Mouse (Mus musculus): Measurements from ENCODE around the gene Ncam1. TPM values are rescaled to one million over a fixed set of nuclear protein-coding genes. Genes with fewer than 3 reads are reported as not detected.

The Ncam1 gene
- total RNA-seq, 2 experiments from 2014 or later, result 16.5 to 24.5 TPM

DNA sequence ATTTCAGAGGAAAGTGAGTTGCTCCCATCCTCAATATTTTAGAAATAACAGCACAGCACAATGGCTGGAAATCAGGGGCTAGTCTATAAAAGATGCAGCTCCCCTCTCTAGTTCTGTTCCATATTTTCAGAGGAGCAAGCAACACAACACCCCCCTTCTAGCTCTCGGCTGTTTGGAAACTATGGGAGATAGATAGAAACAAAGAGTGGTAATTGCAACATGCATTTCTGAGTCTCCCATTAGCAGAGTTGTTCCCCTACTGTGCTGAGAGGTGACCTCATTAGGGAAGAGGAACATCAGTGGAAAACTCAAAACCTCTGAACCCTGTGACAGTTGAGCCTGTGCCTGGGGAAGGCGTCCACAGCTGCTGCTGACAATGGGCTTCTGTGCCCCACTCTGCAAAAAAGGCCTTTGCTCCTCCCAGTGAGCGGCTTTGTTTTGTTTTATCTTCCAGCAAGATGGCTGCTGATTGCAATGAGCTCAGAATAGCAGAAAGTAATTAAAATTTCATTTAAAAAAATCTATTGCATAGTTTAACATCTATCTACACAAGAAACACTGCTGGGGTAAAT, 174.7 kb downstream of the Ncam1 start:
- no peak for ATAC-seq (replicated peaks; ENCODE audit: poor library complexity)

DNA sequence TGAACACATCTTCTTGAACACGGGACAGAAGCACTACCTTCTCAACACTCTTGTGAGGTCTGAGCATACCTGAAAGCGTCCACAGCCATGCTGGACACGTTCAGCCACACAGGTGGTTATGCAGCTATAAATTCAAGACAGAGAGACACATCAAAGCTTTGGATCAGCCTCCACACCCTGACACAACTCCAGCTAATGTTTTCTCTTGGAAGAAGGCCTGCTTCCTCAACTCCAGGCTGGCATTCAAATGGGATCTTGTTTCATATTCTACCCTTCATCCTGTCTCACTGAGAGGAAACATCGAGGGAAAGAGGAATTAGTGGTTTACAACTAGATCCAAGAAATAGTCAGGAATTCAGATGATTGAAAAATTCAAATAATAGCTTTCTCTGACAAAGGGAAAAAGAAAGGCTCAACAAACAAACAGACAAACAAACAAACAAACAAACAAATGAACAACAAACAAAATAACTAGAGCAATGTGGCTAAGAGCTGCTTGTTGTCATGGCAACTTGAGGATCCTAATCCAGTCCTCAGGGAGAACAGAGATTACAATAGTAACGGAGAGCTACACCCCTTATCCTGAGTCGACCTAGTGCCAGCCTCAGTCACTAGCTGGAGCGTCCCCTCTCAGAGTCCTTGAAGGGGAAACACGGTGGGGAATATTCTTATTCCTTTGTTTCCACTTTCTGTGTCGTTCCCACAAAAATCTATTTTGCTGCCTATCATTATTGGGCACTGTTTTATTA, 175.6 kb downstream of the Ncam1 start:
- no peak for ATAC-seq (replicated peaks; ENCODE audit: poor library complexity)

DNA sequence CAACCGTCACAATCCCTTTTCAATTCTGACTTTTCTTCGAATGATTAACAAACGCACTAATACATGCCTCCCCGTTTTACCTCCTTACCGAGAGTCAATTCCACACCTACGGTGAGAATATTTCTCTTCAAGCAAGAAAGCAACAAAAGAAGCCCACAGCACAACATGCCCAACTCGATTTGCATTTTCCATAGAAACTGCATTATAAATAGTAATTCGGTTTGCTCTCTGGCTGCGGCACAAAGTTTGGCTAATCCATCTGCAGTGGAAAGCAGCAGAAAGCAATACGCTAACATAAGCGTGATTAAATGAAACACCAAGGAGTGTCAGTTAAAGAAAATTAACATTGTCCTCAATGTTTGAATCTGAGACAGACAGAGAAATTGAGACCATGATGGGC, 177.0 kb downstream of the Ncam1 start:
- no peak for ATAC-seq (replicated peaks; ENCODE audit: poor library complexity)

DNA sequence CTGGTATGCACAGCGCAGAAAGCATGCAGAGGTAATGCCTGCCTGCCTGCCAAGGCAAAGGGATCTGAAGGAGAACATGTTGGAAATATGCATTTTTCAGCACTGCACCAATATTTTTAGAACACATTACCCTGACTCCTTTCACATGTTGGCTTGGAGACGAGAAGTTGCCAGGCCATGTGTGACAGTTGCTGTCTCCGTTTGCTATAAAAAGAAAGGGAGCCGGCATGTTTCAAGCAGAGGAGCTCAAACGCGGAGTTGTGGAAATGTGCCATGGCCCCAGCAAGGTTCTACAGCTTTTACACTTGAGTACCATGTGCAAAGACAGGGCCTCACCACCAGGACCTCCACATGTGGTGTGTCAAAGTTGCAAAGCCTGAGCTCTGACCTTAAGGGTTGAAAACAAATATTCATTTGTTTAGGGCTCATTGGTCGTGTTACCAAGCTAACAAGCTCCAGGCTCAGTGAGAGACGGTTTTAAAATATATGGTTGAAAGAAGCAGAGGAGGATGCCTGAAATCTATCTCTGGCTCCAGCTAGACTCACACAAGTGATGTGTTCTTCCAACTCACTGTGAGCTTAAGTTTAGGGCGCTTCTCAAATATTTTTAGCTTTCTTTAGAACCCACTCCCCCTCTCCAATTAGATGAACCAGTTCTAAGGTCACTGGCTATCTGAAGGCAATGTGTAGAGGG, 179.9 kb downstream of the Ncam1 start:
- ATAC-seq (replicated peaks; ENCODE audit: poor library complexity), result no peak

DNA sequence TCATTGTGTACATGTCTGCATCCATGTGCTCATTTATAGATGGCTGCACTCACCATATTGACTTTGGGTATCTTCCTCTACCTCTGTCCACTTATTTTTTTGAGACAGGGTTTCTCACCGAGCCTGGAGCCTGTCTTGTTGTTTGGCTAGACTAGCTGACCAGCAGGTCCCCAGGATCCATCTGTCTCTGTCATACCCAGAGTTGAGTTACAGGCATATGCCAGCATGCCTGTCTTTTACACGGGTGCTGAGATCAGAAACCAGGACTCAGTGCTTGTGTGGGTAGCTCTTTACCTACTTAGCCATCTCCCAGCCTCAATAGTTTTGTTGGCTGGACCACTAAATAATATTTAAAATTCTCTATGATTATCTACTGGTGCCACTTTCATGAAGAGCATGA, 180.5 kb downstream of the Ncam1 start:
- ATAC-seq (replicated peaks; ENCODE audit: poor library complexity), result no peak

DNA sequence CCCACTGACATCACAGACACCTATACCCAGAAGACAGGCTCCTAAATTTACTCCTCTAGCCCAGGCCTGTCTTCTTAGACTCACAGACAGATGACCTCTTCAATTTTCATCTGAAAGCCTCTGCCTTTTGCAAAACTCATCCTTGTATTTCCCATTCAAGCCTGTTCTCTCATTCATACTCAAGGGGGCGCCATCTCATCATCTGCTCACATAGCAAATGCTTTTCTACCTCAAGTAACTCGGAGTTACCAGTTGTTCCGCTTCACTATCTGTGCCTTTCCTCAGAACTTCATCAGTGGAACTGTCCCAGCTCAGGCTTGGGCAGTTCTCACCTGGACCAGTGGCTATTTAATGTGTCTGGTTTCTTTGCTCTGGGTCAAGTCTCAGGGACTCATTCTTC, 181.5 kb downstream of the Ncam1 start:
- ATAC-seq (replicated peaks; ENCODE audit: poor library complexity), result no peak

DNA sequence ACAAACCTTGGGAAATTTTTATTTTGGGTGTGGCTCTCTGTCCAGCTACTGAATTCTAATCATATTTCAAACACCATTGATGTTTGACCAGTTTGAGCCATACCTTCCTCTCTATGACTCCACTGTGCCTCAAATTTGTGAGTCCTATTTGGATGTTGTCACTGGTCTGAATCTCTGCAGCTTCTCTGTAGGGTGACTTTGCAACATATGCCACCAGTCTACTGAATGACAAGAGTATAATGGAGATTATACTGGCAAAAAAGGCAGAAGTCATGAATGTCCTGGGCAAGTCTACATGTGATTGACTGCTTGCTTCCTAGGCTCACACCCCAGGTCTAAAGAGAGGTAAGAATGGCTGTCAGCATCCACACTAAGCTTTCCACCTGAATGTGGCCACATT, 186.3 kb downstream of the Ncam1 start:
- ATAC-seq (replicated peaks; ENCODE audit: poor library complexity), result no peak

DNA sequence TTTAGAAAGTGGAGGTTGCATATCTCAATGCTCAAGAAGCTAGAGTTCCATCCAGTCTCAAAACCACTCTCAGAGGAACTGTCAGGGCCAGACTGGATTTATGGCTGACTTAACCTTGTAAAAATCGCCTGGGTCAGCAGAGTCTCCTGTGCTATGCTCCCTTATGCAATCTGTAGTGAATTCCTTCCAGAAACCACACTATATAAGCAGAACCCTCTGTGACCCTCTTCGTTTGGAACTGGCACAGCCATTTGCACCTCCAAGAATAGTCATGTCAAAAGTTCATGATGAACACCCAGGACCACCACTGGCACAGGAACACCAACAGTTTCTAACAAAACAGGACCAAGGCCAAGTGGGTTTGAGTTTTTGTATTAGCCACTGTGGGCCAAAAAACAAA, 190.5 kb downstream of the Ncam1 start:
- ATAC-seq (replicated peaks; ENCODE audit: poor library complexity), result no peak

DNA sequence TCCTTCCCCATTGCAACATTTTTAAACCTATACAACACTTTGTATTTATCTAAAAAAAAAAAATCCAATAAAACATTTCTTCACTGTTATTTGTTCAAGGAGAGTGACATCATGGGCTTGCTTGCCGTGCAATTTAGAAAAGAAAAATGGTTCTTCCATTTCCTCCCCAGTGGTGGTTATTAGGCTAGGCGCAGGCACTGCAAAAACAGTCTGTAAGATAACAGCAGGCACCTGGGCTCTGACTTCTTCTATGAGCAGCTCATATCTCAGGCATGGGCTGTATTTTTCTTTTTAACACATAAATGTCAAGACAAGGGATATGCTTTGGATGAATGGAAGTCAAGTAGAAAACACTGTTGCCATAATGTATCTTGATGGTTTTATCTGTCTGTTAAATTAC, 192.0 kb downstream of the Ncam1 start:
- no peak for ATAC-seq (replicated peaks; ENCODE audit: poor library complexity)

DNA sequence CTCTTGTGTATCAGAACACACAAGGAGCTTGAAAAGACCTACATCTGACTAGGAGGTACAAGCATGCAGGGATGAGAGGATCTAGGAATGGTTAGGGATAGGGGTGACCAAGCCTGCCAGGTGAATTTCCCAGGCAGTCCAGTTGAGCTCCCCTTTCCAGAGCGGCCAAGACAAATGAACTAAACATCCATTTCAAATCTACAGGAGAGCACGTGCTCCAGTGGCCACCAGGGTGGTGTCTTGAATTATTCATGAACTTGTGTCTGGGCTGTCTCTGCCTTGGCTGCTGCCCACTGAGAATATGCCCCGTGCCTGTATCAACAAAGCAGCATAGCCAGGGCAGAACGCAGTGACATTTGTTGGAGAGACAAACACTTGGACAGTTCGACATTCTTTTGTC, 192.4 kb downstream of the Ncam1 start:
- no peak for ATAC-seq (replicated peaks; ENCODE audit: poor library complexity)

DNA sequence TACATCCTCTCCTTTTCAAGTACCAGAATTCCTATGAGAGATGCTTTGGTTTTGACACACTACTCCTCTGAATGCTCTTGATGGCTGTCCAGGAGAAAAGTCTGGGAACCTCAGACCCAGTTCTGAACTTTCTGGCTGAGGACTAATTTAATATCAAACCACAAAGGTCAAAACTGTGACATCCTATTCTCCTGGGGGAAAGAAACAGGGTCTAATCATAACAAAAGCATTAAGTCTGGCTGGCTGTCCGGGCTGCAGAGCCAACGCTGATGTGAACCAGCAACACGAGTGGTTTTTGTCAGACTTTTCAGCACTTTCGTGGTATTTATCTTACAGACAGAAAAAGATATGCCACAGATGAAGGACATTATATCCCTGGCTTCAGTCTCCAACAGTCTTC, 192.9 kb downstream of the Ncam1 start:
- no peak for ATAC-seq (replicated peaks; ENCODE audit: poor library complexity)

DNA sequence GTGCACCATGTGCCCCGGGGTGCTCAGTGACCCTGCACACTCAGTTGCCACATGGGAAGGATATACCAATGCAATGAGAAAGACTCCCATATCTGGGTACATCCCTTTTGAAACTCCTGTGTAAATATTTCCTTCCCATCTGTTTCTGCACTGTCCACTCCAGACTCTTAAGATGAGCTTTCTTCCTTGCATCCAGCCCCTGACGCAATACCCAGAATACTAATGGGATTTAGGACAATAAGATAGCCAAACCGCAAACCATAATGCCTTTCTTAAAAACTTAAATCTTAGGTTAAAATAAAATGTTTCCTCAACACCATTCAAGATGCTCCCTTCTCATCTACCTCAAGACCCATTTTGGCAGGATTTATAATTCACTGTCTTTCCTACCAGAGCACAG, 193.4 kb downstream of the Ncam1 start:
- no peak for ATAC-seq (replicated peaks; ENCODE audit: poor library complexity)

DNA sequence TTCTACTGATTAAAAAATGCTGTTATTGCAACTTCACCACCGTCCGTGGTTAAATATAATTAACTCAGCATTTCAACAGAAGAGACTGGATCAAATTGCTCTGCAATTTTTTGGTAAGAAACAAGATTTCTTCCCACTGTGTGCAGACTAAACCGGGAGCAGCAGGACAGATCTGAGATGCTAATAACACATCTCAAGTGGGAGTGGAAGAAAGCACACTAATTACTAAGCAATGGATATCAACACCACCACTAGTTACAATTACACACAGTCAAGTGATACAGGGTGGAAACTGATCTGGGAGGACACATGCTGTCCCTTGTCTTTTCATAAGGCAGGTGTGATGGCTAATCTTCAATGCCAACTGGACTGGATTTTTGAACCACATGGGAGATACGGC, 197.5 kb downstream of the Ncam1 start:
- no peak for ATAC-seq (replicated peaks; ENCODE audit: poor library complexity)

DNA sequence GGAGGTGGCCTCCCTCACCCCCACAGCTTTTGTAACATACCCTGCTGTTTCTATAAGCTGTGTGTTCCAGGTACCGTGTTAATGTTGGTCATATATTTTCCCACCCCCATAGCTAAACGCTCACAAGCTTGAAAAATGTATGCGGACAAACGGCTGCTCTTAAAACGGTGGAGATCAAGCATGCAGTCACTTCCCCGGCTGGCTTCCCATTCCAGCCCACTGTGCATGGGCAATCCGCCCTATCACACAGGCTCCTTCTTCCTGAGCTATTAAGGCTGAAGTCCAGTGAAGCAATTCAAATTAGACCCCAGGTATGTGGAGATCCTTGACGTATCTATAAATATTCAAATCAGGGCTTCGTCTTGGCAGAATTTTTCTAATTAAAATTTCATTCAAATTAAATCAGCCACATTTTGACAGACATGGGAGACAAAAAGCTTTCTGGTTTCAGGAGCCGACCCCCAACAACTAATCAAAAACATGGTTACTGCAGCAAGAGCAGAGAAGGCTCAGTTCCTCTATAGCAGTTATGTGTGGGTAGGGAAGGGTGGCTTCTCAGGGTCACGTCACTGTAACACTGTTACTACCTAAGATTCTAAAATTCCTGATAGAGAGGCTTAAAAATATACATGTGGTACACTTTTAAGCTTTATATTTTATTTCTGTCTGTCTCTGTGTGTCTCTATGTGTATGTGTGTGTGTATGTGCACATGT, 202.9 kb downstream of the Ncam1 start:
- ATAC-seq (replicated peaks; ENCODE audit: poor library complexity), result no peak

DNA sequence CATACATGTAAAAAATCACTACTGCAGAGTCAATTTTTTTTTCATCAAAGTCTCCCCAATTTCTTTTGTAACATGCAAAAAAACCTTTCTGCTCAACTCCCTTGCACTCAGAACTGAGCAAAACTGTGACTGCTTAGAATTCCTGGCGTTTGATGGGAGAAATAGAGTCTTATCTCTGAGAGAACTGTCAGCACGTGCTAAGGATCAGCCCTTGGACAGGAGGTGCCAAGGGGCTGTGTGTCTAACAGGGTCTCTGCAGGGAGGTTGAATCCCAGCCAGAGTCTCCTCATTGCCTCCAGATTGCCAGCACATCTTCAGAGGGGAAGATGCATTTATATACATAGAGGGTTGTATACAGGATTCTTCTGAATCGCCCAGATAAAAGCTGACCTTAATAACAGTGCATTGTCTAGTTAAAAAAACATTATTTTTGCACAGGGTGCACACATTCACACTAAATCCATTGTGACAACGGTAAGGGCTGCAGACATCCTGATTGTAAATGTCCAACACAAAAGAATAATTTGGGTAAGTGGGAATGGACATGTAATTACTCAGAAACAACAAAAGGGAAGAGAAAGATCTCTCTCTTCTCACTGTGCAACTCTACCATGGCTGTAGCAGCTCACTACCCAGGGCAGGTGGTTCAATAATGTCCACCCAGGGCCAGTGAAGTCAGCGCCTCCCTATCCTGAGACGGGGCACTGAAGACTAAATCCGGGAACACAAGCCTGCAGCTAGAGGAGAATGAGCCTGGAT, 203.7 kb downstream of the Ncam1 start:
- no peak for ATAC-seq (replicated peaks; ENCODE audit: poor library complexity)

DNA sequence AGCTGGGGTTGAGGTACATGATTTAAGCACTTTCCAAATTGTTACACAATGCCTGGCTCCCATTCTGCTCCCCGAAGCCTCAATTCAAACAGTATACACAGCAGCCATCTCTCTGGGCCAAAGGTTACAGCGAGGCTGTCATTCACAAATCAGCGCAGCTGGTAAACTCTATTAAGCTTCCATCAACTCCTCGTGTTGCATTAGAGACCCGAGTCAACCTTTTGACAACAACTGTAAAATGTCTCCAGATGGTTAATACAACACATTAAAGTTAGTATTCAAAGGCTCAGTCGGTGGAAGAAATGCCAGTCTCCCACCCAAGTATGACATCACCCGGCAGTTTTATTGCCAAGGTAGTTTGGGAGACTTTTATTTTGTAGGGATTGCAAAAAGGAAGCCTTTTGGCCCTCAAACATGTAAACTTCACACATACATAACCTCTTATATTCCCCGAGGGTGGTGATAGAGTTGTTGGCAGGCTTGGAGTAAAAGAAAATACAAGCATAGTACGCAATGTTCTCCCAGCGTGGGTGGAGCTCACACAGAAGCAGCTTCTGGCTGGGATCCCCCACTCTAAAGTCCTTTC, 204.7 kb downstream of the Ncam1 start:
- ATAC-seq (replicated peaks; ENCODE audit: poor library complexity), result no peak

DNA sequence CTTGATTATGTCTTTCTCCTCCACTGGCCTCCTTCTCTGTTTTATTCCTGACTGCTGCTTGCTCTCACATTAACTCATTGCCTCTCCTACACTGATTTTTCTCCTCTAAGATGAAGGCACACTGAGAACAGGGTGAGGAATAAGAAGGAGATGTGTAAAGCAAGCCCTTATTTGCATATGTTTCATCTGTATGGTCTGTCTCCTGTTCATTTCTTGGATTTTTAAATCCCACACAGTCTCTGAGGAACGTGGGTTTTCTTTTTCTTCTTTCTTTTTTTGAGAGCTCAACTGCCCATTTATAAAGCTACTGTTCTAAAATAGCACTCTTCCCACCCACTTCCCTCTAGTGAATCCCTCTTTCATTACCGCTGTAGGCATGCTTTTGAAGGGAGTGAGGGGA, 206.7 kb downstream of the Ncam1 start:
- no peak for ATAC-seq (replicated peaks; ENCODE audit: poor library complexity)

DNA sequence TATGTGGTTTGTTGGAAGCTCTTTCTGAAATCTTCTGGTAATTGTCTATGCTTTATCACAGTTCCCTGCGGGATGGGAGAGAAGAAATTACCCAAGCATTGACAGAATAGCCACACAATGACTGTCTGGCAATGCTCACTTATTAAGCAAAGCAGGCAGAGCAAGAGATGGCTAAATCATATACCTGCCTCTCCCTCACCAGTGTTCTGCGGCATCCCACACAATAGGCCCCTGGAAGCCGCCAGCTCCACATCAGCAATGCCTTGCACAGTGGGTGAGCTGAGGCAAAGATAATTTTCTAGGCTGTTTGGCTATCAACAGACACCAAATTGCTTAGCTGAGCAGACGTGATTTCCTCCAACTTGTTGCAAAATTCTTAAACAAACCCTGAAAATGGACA, 208.5 kb downstream of the Ncam1 start:
- no peak for ATAC-seq (replicated peaks; ENCODE audit: poor library complexity)

DNA sequence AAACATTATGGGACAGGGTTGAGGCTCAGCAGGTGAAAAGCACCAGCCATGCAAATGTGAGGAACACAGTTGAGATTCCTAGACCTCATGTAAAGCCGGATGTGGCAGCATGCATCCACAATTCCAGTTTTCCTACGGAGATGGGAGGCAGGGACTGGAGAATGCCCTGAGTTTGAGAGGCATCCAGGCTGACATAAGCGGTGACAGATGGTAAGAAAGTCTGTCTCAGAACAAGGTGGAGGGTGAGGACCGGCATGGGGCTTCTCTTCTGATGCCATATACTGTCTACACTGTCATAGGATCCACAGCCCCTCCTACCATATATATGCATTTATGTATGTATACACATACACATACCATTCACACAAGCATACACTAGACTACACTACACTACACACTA, 221.6 kb downstream of the Ncam1 start:
- ATAC-seq (replicated peaks; ENCODE audit: poor library complexity), result no peak

DNA sequence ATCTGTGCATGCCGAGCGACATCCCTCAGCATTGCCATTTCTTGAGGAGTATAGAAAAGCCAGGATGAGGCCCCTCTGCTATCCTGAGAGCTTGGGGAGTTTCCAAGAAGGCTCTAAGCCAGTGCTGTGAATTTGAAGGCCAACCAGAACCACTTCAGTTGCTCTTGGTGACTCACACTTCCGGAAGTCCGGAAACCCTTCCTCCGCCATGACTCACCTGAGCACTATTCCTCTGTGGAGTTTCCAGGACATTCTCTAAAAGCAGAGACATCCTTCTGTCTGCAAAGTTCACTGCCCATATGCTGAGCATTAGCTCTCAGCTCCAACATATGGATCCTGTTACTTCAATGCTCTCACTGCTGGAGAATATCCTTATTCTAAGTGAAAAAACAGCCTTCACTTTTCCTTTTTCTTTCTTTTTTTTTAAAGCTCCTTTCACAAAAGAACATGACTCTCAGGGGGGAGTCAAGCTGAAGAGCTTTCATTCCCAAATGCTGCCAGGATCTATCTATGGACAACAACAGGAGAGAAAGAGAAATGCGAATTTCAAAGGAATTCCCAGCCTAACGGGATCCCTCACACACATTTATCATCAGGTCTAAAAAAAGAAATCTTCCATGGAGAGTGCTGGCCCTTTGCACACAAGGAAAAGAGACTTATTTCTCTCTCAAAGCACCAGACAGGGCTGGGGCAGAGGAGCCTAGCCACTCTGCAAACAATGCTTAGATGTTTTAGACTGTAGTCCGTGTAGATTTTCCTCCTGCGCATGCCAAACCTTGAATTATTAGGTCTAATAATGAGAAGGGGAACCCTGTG, 226.8 kb downstream of the Ncam1 start:
- no peak for ATAC-seq (replicated peaks; ENCODE audit: poor library complexity)

Data from megakaryocyte progenitor cell, adult 5-6 weeks (primary cell).